Mouse (Mus musculus) 3T3-L1 (cell line): ENCODE measurements around the gene Selenoh.

Source experiments
- DNase-seq: peaks from one replicate; pipeline ENCODE4 v3.0.0-alpha.2; 2015; ENCODE audit warnings: low read depth, low spot score

Selenoh gene

GRCm38 (mm10) chr2:84671535-84671934, 965 bp upstream of the Selenoh start:
- DNase-seq: peak; percentile 79

DNA sequence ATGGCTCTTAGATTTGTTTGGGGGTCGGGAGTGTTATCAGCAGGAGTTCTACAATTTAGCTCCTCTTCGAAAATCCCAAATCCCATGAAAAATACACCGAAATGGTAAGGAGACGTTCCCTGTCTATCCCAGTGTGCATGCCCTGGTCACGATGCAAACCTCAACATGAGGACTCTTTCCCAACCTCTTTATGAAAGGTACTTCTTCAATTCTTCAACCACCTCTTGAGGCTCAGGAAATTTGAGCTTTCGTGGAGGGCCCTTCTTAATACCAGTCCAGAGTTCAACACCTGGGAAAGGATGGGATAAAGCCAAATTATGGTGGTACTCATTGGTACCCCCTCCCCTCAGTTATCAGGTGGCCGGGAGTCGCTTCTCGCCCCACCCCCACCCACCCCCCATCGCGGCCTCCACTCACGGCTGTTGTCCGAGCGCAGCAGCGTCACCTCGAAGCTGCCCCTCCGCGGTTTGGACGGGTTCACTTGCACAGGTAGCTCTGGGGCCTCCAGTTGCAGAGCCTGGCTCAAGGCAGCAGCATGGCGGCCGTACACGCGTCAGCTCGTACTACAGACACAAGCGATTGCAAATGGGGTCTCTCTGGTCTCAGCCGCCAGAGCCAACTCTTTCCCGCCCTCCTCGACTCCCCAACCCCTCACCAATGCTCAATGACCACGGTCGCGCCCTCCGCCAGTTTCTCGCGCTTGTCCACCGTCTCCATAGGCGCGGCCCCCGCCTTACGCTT, 572 bp downstream of the Selenoh start:
- DNase-seq: no peak

GRCm38 (mm10) chr2:84666081-84666480, 4.5 kb downstream of the Selenoh start:
- DNase-seq: no peak

- peak; percentile 81 for DNase-seq
Measured at GRCm38 (mm10) chr2:84662866-84663265, 7.7 kb downstream of the Selenoh start.

- DNase-seq: peak; percentile 87
Measured at GRCm38 (mm10) chr2:84660253-84660652, 10.3 kb downstream of the Selenoh start.

GRCm38 (mm10) chr2:84658806-84659205, 11.8 kb downstream of the Selenoh start, which contains the start of gene Btbd18:
Gene Btbd18 (plus strand): TSS chr2:84659079.
- DNase-seq: no peak

DNA sequence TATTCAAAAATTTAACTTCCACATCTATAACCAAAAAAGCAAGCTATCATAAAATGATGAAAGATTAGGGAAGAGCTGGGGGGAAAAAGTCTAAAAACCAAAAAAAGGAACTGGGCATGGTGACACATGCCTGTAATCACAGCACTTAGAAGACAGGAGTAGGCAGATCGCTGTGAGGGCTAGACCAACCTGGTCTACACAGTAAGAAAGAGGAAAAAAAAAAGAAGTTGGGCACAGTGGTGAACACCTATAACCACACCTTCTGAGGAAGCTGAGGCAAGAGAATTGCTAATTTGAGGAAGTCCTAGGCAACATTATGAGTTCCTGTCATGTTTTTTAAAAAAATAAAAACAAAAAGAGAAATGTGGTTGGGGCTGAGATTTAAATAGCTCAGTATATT, 14.7 kb downstream of the Selenoh start:
- DNase-seq: no peak

GRCm38 (mm10) chr2:84653354-84653753, 17.2 kb downstream of the Selenoh start:
- peak; percentile 31 for DNase-seq

GRCm38 (mm10) chr2:84650464-84651195, 19.9 kb downstream of the Selenoh start, which contains the start of gene Ctnnd1:
Gene Ctnnd1 (minus strand): TSS chr2:84650765.
- peak; percentile 99 for DNase-seq

DNA sequence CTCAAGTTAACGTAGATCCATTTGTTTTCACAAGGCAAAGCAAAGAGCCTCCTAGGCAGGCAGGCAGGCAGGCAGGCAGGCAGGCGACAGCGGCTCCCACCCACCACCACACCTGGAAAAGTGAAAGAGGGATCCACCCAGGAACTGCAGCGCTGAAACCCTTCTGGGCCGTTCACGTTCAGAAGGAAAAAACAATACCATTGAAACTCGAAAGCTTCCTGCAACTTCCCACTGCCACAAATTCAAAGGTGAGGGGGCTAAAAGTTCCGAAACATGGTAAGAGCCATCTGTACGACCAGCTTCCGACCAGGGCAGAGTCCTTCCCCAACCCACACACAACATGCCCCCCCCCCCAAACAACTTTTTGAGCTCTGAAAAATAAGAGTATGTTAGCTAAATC, 20.9 kb downstream of the Selenoh start:
- peak; percentile 47 for DNase-seq

GRCm38 (mm10) chr2:84648369-84648768, 22.2 kb downstream of the Selenoh start:
- peak; percentile 51 for DNase-seq

DNA sequence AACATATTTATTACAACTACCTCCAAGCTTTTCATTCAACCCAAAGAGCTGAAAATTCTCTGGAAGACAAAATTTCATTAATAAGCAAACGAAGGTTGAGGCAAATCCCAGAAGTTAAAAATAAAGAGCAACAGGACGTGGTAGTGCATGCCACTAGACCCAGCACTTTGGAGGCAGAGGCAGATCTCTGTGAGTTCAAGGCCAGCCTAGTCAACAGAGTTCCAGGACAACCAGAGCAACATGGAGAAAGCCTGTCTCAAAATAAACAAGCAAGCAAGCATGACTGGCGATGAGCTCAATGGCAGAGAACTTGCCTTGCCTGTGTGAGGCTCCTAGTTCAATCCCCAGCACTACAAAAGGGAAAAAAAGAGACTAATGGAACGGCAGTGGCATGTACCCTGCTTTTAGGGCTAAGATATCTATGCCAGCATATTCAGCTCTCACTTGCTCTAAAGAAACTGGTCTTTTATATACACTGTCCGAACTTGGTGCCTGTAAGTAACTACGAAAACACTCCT, 23.5 kb downstream of the Selenoh start:
- no peak for DNase-seq

- DNase-seq: no peak
Measured at GRCm38 (mm10) chr2:84646138-84646537, 24.4 kb downstream of the Selenoh start.

DNA sequence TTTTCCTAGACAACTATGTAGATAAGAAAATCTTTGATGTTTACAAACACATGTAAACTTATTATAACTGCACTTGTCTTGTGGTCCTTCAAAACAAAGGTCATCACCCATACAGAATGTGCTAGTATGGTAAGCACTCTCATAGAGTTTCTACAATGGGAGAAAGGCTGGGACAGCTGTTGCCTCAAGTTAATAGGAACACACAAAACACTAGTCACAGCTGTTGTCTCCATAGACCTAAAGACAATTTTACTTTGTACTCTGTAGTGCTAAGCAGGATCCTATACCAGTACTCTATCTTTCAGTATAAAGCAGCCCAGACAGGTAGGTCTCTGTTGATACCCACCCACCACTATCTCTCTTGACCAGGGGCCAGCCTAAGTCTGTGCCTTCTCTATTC, 29.7 kb downstream of the Selenoh start:
- no peak for DNase-seq

GRCm38 (mm10) chr2:84638428-84639220, 31.9 kb downstream of the Selenoh start:
- DNase-seq: peak; percentile 79

- peak; percentile 61 for DNase-seq
Measured at GRCm38 (mm10) chr2:84637452-84638165, 33.0 kb downstream of the Selenoh start.

GRCm38 (mm10) chr2:84636231-84636741, 34.3 kb downstream of the Selenoh start:
- peak; percentile 76 for DNase-seq

DNA sequence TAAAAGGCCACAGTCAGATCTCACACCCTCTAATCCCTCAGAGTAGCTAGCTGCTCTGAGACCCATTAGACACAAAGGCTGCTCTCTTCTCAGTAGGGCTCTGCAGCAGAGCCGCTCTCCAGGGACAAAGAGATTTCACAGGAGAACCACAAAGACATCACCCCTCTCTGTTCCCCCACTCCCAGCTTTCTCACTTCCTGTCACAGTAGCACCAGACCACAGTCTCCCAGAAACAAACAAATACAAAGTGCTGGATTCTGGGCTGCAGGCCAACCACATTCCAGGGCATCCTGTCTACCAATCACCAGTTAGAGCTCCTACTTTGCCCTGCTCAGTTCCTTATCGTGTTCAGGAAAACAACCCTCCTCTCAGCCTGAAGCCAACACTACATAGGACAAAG, 35.0 kb downstream of the Selenoh start:
- peak; percentile 100 for DNase-seq

DNA sequence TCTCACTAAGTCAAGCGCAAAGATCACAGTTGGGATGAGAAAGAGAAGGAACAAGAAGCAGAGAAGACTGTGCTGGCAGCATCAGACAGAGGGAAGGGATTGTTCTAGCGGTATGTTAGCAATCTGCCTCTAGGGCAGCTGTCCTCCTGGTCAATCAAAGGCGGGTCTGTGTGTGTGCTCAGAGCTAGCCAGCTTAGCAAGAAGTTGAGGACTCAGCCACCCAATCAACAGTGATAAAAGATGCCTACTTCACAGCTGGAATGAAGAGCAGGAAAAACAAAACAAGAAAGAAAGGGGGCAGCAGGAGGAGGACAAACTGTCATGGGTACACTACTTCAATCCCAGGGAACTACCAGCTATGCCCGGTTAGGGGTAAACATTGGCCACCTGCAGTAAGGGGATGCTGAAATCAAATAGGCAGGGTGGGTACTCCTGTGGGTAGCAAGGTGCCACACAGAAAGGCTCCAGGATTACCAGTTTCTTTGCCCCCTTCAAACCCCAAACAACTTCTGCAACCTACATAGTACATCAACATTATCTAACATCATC, 35.6 kb downstream of the Selenoh start:
- DNase-seq: peak; percentile 91

DNA sequence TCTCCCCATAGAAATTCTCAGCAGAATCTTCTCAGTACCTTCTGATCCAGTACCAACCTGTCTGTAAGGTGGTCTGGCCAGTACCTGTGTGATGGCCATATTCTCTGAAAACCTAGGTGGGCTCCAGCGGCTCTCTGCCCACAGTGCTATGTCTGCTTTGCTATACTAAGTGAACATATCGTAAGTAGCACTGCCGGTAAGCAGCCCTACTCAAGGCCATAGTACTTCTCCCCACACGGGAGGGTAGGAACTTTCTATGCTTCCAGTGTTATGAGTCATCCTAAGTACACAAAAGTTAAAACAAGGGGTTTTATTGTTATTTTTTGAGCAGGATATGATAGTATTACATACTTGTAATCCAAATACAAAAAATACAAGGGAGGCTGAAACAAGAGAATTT, 36.6 kb downstream of the Selenoh start:
- DNase-seq: peak; percentile 85

GRCm38 (mm10) chr2:84632999-84633398, 37.6 kb downstream of the Selenoh start:
- no peak for DNase-seq
